Mouse (Mus musculus) ES-E14 (cell line): ENCODE data around the gene Piga.

Source experiments
- CHD2 ChIP-seq: IDR thresholded peaks from 2 replicates; pipeline ENCODE4 v1.6.1; 2014; ENCODE audit warnings: mild to moderate bottlenecking, low read depth, low read length, inconsistent platforms
- ZNF384 ChIP-seq: IDR thresholded peaks from 2 replicates; pipeline ENCODE4 v1.6.1; 2012; ENCODE audit warnings: low read depth, low read length, inconsistent platforms

DNA sequence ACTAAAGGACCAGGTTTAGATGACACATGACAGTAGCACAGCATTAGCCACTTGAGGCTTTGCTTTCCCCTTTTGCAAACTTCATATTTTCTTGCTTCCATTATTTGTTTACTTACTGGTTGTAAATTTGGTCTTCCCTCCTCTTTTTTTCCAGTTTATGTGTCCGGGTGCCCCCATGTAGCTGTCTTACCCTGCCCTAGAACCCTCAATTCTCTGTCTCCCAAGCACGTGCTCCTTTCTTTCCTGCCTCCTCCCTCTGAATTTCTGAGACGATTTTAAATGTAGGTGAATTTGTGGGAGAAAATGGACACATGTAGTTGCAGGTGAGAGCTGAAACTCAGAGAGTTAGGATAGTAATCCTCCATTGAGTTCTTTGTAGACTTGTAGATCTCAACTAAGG lies 931 bp downstream of the Piga start:
- TF ChIP-seq CHD2, result no peak
- no peak for TF ChIP-seq ZNF384
